7 mouse cellular contexts compared by ENCODE assay signal in genomic region chr3:94943706-94944105, GRCm38 (mm10). TPM values are rescaled to one million over a fixed set of nuclear protein-coding genes. Genes with fewer than 3 reads are reported as not detected.
DNase-seq lines count a peak whose midpoint lies in the region; ATAC-seq lines count a peak whose summit lies in the region.
"Not testable (repeated sequence)": the region's sequence is repeated elsewhere in the genome, so short reads cannot be mapped to it uniquely, and the experiment has no call there.

No protein-coding gene starts in this region.

- not testable (repeated sequence) for H3K36me3 ChIP-seq in liver, embryonic 11.5 days (ENCODE audit: control insufficient read depth, insufficient read depth, low read length); lung, embryonic 15.5 days

- WGBS in liver, embryonic 11.5 days: 25% methylated on average over 4 of the region's 4 CpGs
- WGBS in lung, embryonic 15.5 days: 18% methylated on average over 4 of the region's 4 CpGs

- not testable (repeated sequence) for H3K4me2 ChIP-seq in liver, embryonic 11.5 days; lung, embryonic 15.5 days

- DNase-seq in ES-CJ7 (ENCODE audit: low read depth, low spot score): peak; percentile 27
- peak; percentile 29 for DNase-seq in c-Kit-negative CD71-positive TER-119-positive erythroid progenitor cells, embryonic 14.5 days (ENCODE audit: low read depth, low spot score)
- peak; percentile 39 for DNase-seq in kidney, adult 18-20 months
- not testable (repeated sequence) for DNase-seq in liver, embryonic 11.5 days (ENCODE audit: low spot score)

- H3K4me3 ChIP-seq in liver, embryonic 11.5 days (ENCODE audit: low read depth, low read length); lung, embryonic 15.5 days: not testable (repeated sequence)

- H3K27ac ChIP-seq in liver, embryonic 11.5 days (ENCODE audit: low read depth, low read length); lung, embryonic 15.5 days: not testable (repeated sequence)

- not testable (repeated sequence) for H3K9ac ChIP-seq in liver, embryonic 11.5 days (ENCODE audit: low read depth, low read length); lung, embryonic 15.5 days

- H3K9me3 ChIP-seq in liver, embryonic 11.5 days (ENCODE audit: control insufficient read depth, low read length); lung, embryonic 15.5 days: not testable (repeated sequence)

- H3K27me3 ChIP-seq in liver, embryonic 11.5 days (replicated peaks; ENCODE audit: control insufficient read depth, insufficient read depth, low read length); lung, embryonic 15.5 days: not testable (repeated sequence)

- ATAC-seq in granulocyte monocyte progenitor cell, adult 5-6 weeks (replicated peaks; ENCODE audit: poor library complexity, severe bottlenecking): peak; percentile 80
- ATAC-seq in liver, embryonic 11.5 days (replicated peaks; ENCODE audit: low FRiP score): peak; percentile 65
- 0 out of 2 replicates have a peak, but pooled peaks have one; percentile 32 for ATAC-seq in lung, embryonic 15.5 days (ENCODE audit: borderline replicate concordance, extremely low read depth, low FRiP score, low TSS enrichment)
- ATAC-seq in monocyte, adult 5-6 weeks (replicated peaks; ENCODE audit: insufficient number of reproducible peaks, low FRiP score, low TSS enrichment, poor library complexity, severe bottlenecking): peak; percentile 62; the same call in 1 of the 2 replicates

- not testable (repeated sequence) for H3K4me1 ChIP-seq in liver, embryonic 11.5 days (replicated peaks; ENCODE audit: control insufficient read depth, insufficient read depth, low read length); lung, embryonic 15.5 days

RNA-seq across cellular contexts. Expression of gene Rfx5, which starts 10.2 kb away (rescaled TPM):
- 19.0 and 25.0 TPM in 2 replicates for total RNA-seq in granulocyte monocyte progenitor cell, adult 5-6 weeks (2014; fragmentation: Nextera tagmentation)
- total RNA-seq in granulocyte monocyte progenitor cell, adult 5-6 weeks (2017): 17.1 and 17.9 TPM in 2 replicates
- polyA plus RNA-seq in liver, embryonic 11.5 days (2014; fragmentation: Nextera tagmentation; extraction: Ambion mirVana): 4.5 and 4.9 TPM in 2 replicates
- polyA plus RNA-seq in lung, embryonic 15.5 days (2015; fragmentation: Nextera tagmentation; extraction: Ambion mirVana): 9.5 and 9.8 TPM in 2 replicates
- 13.9 to 19.6 TPM (median 17.9 TPM) in 3 replicates for total RNA-seq in monocyte, adult 5-6 weeks (2017)

RNA-seq across cellular contexts. Expression of gene Selenbp1, which starts 10.8 kb away (rescaled TPM):
- total RNA-seq in granulocyte monocyte progenitor cell, adult 5-6 weeks (2014; fragmentation: Nextera tagmentation): 30.4 and 39.7 TPM in 2 replicates
- total RNA-seq in granulocyte monocyte progenitor cell, adult 5-6 weeks (2017): 19.2 and 20.1 TPM in 2 replicates
- 68.2 and 82.0 TPM in 2 replicates for polyA plus RNA-seq in liver, embryonic 11.5 days (2014; fragmentation: Nextera tagmentation; extraction: Ambion mirVana)
- 216 and 237 TPM in 2 replicates for polyA plus RNA-seq in lung, embryonic 15.5 days (2015; fragmentation: Nextera tagmentation; extraction: Ambion mirVana)
- 8.9 to 16.0 TPM (median 14.1 TPM) in 3 replicates for total RNA-seq in monocyte, adult 5-6 weeks (2017)

RNA-seq across cellular contexts. Expression of gene Pi4kb, which starts 30.8 kb away (rescaled TPM):
- total RNA-seq in granulocyte monocyte progenitor cell, adult 5-6 weeks (2014; fragmentation: Nextera tagmentation): 21.2 and 31.9 TPM in 2 replicates
- 24.3 and 24.6 TPM in 2 replicates for total RNA-seq in granulocyte monocyte progenitor cell, adult 5-6 weeks (2017)
- polyA plus RNA-seq in liver, embryonic 11.5 days (2014; fragmentation: Nextera tagmentation; extraction: Ambion mirVana): 17.0 and 20.5 TPM in 2 replicates
- 20.5 and 21.8 TPM in 2 replicates for polyA plus RNA-seq in lung, embryonic 15.5 days (2015; fragmentation: Nextera tagmentation; extraction: Ambion mirVana)
- total RNA-seq in monocyte, adult 5-6 weeks (2017): 25.2 to 29.9 TPM (median 27.2 TPM) in 3 replicates

RNA-seq across cellular contexts. Expression of gene Psmb4, which starts 56.9 kb away (rescaled TPM):
- 392 and 406 TPM in 2 replicates for total RNA-seq in granulocyte monocyte progenitor cell, adult 5-6 weeks (2014; fragmentation: Nextera tagmentation)
- 232 and 280 TPM in 2 replicates for total RNA-seq in granulocyte monocyte progenitor cell, adult 5-6 weeks (2017)
- 342 and 349 TPM in 2 replicates for polyA plus RNA-seq in liver, embryonic 11.5 days (2014; fragmentation: Nextera tagmentation; extraction: Ambion mirVana)
- 336 and 350 TPM in 2 replicates for polyA plus RNA-seq in lung, embryonic 15.5 days (2015; fragmentation: Nextera tagmentation; extraction: Ambion mirVana)
- 162 to 242 TPM (median 193 TPM) in 3 replicates for total RNA-seq in monocyte, adult 5-6 weeks (2017)
